Mouse (Mus musculus): ENCODE measurements around the gene Zfyve9.

DNA sequence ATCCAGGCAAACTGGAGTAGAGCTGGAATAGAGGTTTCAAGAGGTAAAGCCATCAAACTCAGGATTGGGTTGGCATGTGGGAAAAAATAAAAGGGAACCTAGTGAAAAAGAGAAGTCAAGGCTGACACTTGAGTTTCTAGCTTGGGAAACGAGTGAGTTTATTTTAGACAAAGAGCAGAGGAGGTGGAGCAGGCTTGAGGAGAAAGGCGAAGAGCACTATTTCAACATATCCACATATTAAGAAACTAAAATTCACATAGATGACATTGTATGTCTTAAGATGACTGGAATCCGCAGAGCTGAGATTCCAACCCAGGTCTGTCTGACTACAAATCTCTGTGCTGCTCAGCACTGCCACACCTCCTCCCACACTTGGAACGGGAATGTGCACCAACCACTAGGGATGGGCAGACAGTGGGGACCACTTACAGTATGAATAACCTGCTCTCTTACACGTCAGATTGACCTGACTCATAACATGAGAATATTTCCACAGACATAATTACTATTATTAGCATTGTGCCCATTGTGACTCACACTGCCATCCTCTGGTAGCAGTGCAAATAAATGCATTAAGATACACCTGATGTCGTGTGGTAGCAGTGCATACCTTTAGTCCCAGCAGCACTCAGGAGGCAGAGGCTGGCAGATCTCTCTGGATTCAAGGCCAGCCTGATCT, 8.8 kb upstream of the Zfyve9 start:
- no peak for TF ChIP-seq CTCF (IDR thresholded peaks at IDR 0.05; ENCODE audit: low read depth, low read length)
- no peak for TF ChIP-seq POLR2A (IDR thresholded peaks at IDR 0.05; ENCODE audit: extremely low read depth, insufficient read depth, low read length)
